Mouse (Mus musculus): ENCODE data around the gene Tgfb3.

DNA sequence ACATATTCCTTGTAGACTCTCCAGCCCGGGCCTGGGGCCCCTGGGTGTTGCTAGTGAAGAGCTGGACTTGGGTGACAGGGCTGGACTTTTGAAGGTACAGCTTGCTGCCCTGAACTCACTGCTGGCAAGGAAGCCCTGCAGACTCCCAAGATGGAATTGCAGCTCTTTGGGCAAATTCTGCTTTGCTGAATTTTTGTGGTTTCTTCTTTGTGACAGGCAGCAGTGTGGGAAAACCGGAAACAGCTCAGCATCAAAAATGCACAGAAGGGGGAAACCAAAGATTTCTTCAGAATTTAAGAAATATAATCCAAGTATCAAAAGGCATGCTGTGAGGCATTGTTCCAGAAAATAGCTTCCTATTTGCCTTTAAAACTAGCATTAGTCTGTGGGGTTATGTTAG is 64.7 kb downstream of the Tgfb3 start:
- TF ChIP-seq CTCF (conservative IDR thresholded peaks at IDR 0.05 in 1 of 2, IDR thresholded peaks at IDR 0.05 in 1 of 2; ENCODE audit: low read depth in 2 of 2, low read length in 2 of 2): no peak
- no peak for TF ChIP-seq RCOR1 (conservative IDR thresholded peaks at IDR 0.05; ENCODE audit: low read depth, low read length)
- no peak for TF ChIP-seq MEF2A (IDR thresholded peaks at IDR 0.05; ENCODE audit: borderline replicate concordance, low read depth, low read length)
- no peak for TF ChIP-seq EP300 (IDR thresholded peaks at IDR 0.05; ENCODE audit: low read length)
- no peak for TF ChIP-seq NELFE (IDR thresholded peaks at IDR 0.05; ENCODE audit: low read depth, low read length)
- TF ChIP-seq MAX (IDR thresholded peaks at IDR 0.05; ENCODE audit: low read length): no peak
- no peak for TF ChIP-seq CHD2 (IDR thresholded peaks at IDR 0.05; ENCODE audit: low read length)
- no peak for TF ChIP-seq UBTF (IDR thresholded peaks at IDR 0.05; ENCODE audit: low read depth, low read length)
- no peak for TF ChIP-seq MAFK (IDR thresholded peaks at IDR 0.05; ENCODE audit: insufficient replicate concordance, low read length)
- TF ChIP-seq ZMIZ1 (IDR thresholded peaks at IDR 0.05; ENCODE audit: low read depth, low read length): no peak
- no peak for TF ChIP-seq POLR2A (IDR thresholded peaks at IDR 0.05; ENCODE audit: low read depth, low read length)
- no peak for TF ChIP-seq NRF1 (IDR thresholded peaks at IDR 0.05; ENCODE audit: low read depth, low read length)
- no peak for TF ChIP-seq HCFC1 (IDR thresholded peaks at IDR 0.05; ENCODE audit: low read depth, low read length)
- no peak for TF ChIP-seq TCF12 (IDR thresholded peaks at IDR 0.05; ENCODE audit: low read depth, low read length)

Measured in CH12.LX (cell line).